Mouse (Mus musculus): Measurements from ENCODE around the gene Rad18.

Rad18 gene

DNA sequence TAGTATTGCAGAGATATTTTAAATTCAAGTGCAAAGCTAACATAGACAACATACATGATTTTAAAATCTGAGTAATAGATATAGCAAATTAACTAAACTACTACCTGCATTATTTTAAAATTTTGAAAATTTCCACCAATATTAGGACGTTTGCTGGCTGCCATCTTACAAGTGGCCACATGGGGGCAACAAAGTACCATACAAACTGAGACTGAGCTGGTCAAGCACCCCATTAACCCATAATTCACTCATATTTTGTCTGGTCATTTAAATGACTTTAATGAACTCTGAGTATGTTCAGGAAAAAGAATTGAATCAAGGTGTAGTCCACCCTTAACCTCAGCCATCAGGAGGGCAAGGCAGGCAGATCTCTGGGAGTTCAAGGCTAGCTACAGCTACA, 3.9 kb upstream of the Rad18 start:
- Histone ChIP-seq H3K36me3 (ENCODE audit: insufficient read depth, low read length) (no peaks in the 10 kb centered on the region), H3K9me3 (ENCODE audit: low read length) (peaks cover 38% of the 10 kb centered on the region), H3K4me3 (replicated peaks; ENCODE audit: low read length) (no peak overlapping the region), H3K4me1 (replicated peaks; ENCODE audit: low read depth, low read length) (peaks cover 10% of the 10 kb centered on the region), H3K27me3 (ENCODE audit: insufficient read depth, low read length) (peaks cover 18% of the 10 kb centered on the region)
- TF ChIP-seq POU5F1 (IDR thresholded peaks at IDR 0.05; ENCODE audit: borderline replicate concordance, low read length) (no peak), NANOG (IDR thresholded peaks at IDR 0.05; ENCODE audit: borderline replicate concordance, low read length) (no peak), CTCF (conservative IDR thresholded peaks at IDR 0.05; ENCODE audit: low read length) (peak; percentile 96)

DNA sequence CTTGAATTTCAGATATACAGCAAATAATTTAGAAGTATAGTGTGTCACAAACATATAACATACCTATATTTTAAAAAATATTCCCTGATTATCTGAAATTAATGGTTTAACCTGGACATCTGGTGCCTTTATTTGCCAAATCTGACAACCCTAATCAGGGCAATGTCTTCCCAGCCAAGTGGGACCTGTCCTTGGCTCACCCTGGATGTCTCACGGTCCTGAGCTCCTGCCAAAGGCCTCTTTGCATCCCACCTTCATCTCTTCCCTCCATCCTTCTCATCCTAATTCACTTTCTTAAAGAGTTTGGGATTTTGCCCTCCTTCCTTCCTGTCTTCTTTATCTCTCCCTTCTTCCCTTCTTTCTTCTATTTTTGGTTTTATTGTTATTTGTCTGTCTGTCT, 2.6 kb upstream of the Rad18 start:
- TF ChIP-seq CTCF (conservative IDR thresholded peaks at IDR 0.05; ENCODE audit: low read length) (no peak), NANOG (IDR thresholded peaks at IDR 0.05; ENCODE audit: borderline replicate concordance, low read length) (no peak), POU5F1 (IDR thresholded peaks at IDR 0.05; ENCODE audit: borderline replicate concordance, low read length) (no peak)
- Histone ChIP-seq H3K4me3 (replicated peaks; ENCODE audit: low read length) (no peak overlapping the region), H3K4me1 (replicated peaks; ENCODE audit: low read depth, low read length) (peaks cover 22% of the 10 kb centered on the region), H3K9me3 (ENCODE audit: low read length) (peaks cover 31% of the 10 kb centered on the region), H3K27me3 (ENCODE audit: insufficient read depth, low read length) (peaks cover 18% of the 10 kb centered on the region), H3K36me3 (ENCODE audit: insufficient read depth, low read length) (no peaks in the 10 kb centered on the region)

DNA sequence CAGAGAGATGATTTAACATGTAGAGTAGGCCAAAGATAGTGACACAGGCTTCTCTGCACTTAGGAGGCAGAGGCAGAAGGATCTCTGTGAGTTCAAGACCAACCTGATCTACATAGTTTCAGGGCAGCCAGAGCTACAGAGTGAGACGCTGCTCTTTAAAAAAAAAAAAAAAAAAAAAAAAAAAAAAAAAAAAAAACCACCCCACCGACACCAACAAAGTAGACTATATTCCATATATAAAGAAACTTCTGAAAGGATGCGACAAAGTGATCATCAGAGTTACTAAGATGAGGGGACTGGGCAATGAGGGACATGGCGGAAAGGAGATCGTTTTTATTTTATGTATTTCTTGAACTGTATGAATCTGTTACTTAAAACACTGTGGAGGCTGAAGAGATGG, 2.0 kb downstream of the Rad18 start:
- Histone ChIP-seq H3K9me3 (ENCODE audit: low read length) (no peaks in the 10 kb centered on the region), H3K36me3 (ENCODE audit: insufficient read depth, low read length) (peaks cover 42% of the 10 kb centered on the region), H3K27me3 (ENCODE audit: insufficient read depth, low read length) (peaks cover 18% of the 10 kb centered on the region), H3K4me3 (replicated peaks; ENCODE audit: low read length) (no peak overlapping the region), H3K4me1 (replicated peaks; ENCODE audit: low read depth, low read length) (peaks cover 33% of the 10 kb centered on the region)
- no peak for TF ChIP-seq NANOG (IDR thresholded peaks at IDR 0.05; ENCODE audit: borderline replicate concordance, low read length)
- TF ChIP-seq POU5F1 (IDR thresholded peaks at IDR 0.05; ENCODE audit: borderline replicate concordance, low read length), result no peak
- no peak for TF ChIP-seq CTCF (conservative IDR thresholded peaks at IDR 0.05; ENCODE audit: low read length)

DNA sequence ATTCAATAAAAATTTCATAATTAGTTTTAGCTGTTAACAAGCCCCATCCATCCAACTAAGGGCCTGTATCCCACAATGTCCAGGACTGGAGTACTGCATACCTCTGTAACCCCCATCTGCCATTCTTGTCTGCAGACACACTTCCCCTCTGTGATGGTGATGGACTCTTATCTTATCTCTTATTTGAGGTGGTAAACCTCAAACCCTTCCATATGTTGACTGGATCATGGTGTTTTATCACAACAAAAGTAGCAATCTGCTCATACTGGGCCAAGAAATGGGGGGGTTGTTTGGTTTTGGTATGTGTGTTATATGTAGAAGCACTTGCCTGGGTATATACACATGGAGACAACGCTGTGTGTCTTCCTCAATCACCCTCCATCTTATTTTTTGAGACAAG, 5.0 kb downstream of the Rad18 start:
- no peaks in the 10 kb centered on the region for H3K27me3 ChIP-seq (ENCODE audit: insufficient read depth, low read length)
- TF ChIP-seq POU5F1 (IDR thresholded peaks at IDR 0.05; ENCODE audit: borderline replicate concordance, low read length), result no peak
- TF ChIP-seq NANOG (IDR thresholded peaks at IDR 0.05; ENCODE audit: borderline replicate concordance, low read length), result no peak
- TF ChIP-seq CTCF (conservative IDR thresholded peaks at IDR 0.05; ENCODE audit: low read length), result no peak
- H3K4me1 ChIP-seq (replicated peaks; ENCODE audit: low read depth, low read length), result peaks cover 29% of the 10 kb centered on the region
- H3K36me3 ChIP-seq (ENCODE audit: insufficient read depth, low read length), result peaks cover 70% of the 10 kb centered on the region
- no peak overlapping the region for H3K4me3 ChIP-seq (replicated peaks; ENCODE audit: low read length)
- no peaks in the 10 kb centered on the region for H3K9me3 ChIP-seq (ENCODE audit: low read length)

DNA sequence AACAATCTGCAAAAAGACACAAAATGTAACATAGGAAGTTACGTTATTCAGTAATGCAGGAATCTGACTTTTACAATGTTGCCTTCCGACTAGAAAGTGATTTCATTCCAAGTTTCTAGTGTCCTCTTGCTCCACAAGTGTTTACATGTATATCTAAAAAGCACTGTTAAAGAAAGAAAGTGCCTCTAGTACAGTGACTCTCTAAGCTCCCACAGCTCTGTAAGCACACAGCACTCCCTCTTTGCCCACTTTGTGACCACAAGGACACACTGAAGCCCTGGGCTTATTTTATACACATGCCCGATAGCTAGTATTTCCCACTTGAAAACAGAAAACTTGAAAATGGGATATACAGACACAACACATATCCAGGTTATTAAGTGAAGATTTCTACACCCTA, 8.5 kb downstream of the Rad18 start:
- peaks cover 89% of the 10 kb centered on the region for H3K36me3 ChIP-seq (ENCODE audit: insufficient read depth, low read length)
- TF ChIP-seq POU5F1 (IDR thresholded peaks at IDR 0.05; ENCODE audit: borderline replicate concordance, low read length) (no peak), CTCF (conservative IDR thresholded peaks at IDR 0.05; ENCODE audit: low read length) (no peak), NANOG (IDR thresholded peaks at IDR 0.05; ENCODE audit: borderline replicate concordance, low read length) (no peak)
- peaks cover 17% of the 10 kb centered on the region for H3K4me1 ChIP-seq (replicated peaks; ENCODE audit: low read depth, low read length)
- no peak overlapping the region for H3K4me3 ChIP-seq (replicated peaks; ENCODE audit: low read length)
- no peaks in the 10 kb centered on the region for H3K27me3 ChIP-seq (ENCODE audit: insufficient read depth, low read length)
- no peaks in the 10 kb centered on the region for H3K9me3 ChIP-seq (ENCODE audit: low read length)

DNA sequence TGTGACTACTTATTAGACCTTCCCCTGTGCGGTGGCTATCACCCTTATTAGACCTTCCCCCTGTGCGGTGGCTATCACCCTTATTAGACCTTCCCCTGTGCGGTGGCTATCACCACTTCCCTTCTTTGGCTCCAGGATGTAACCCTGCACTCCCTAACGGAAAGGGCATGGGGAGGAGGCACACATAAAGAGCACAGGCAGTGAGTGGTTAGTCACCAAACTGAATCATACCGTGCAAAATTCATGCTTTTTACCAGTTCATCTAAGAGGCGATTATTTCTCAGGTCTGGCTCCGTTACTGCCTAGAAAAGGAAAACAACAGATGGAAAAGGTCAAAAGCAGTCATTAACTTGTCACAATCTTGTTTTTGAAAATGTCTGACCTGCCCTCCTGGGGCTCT, 10.0 kb downstream of the Rad18 start:
- H3K4me3 ChIP-seq (replicated peaks; ENCODE audit: low read length), result no peak overlapping the region
- peaks cover 17% of the 10 kb centered on the region for H3K4me1 ChIP-seq (replicated peaks; ENCODE audit: low read depth, low read length)
- peaks cover 88% of the 10 kb centered on the region for H3K36me3 ChIP-seq (ENCODE audit: insufficient read depth, low read length)
- no peaks in the 10 kb centered on the region for H3K9me3 ChIP-seq (ENCODE audit: low read length)
- TF ChIP-seq NANOG (IDR thresholded peaks at IDR 0.05; ENCODE audit: borderline replicate concordance, low read length) (no peak), CTCF (conservative IDR thresholded peaks at IDR 0.05; ENCODE audit: low read length) (no peak), POU5F1 (IDR thresholded peaks at IDR 0.05; ENCODE audit: borderline replicate concordance, low read length) (no peak)
- no peaks in the 10 kb centered on the region for H3K27me3 ChIP-seq (ENCODE audit: insufficient read depth, low read length)

DNA sequence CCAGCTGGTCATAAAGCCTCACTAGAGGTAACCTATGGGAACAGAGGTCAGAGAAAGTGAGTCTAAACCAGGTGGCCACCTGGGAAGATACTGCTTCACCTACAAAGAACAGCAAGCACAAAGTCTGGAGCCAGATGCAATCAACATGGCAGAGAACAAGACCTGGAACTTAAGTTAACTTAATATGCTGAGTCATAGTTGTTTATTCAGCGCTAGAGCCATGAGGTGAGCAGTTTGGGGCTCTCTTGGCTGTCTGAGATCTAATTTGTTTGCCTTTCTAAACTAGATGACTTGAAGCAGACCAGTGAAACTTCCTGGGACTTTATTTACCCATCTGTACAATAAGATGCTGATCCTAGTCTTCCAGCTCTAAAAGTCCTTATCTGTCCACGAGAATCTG, 12.4 kb downstream of the Rad18 start:
- Histone ChIP-seq H3K36me3 (ENCODE audit: insufficient read depth, low read length) (peaks cover 87% of the 10 kb centered on the region), H3K4me1 (replicated peaks; ENCODE audit: low read depth, low read length) (peaks cover 17% of the 10 kb centered on the region), H3K9me3 (ENCODE audit: low read length) (no peaks in the 10 kb centered on the region), H3K4me3 (replicated peaks; ENCODE audit: low read length) (no peak overlapping the region), H3K27me3 (ENCODE audit: insufficient read depth, low read length) (no peaks in the 10 kb centered on the region)
- TF ChIP-seq CTCF (conservative IDR thresholded peaks at IDR 0.05; ENCODE audit: low read length) (no peak), POU5F1 (IDR thresholded peaks at IDR 0.05; ENCODE audit: borderline replicate concordance, low read length) (no peak), NANOG (IDR thresholded peaks at IDR 0.05; ENCODE audit: borderline replicate concordance, low read length) (no peak)

DNA sequence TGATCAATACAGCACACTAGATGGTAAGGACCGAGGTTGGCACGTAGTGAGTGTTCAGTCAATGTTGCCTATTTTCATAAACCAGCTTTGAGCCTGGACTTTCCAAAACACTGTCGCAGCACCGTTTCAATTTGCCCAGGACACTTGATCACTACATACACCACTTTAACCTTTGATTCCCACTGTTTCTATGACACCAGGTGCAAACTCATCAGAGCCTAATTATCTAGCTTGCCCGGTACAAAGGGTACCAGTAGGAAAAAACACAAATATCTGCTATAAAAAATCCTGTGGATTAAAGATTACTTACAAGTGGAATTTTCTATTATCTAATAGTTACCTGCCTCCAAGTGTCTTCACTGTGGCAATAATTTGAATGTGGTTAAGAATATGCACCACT, 64.4 kb downstream of the Rad18 start:
- Histone ChIP-seq H3K36me3 (ENCODE audit: insufficient read depth, low read length) (peaks cover 38% of the 10 kb centered on the region), H3K9me3 (ENCODE audit: low read length) (no peaks in the 10 kb centered on the region), H3K27me3 (ENCODE audit: insufficient read depth, low read length) (no peaks in the 10 kb centered on the region), H3K4me1 (replicated peaks; ENCODE audit: low read depth, low read length) (peaks cover 3% of the 10 kb centered on the region; the same call in 1 of the 2 replicates), H3K4me3 (replicated peaks; ENCODE audit: low read length) (no peak overlapping the region)
- TF ChIP-seq CTCF (conservative IDR thresholded peaks at IDR 0.05; ENCODE audit: low read length) (no peak), POU5F1 (IDR thresholded peaks at IDR 0.05; ENCODE audit: borderline replicate concordance, low read length) (no peak), NANOG (IDR thresholded peaks at IDR 0.05; ENCODE audit: borderline replicate concordance, low read length) (no peak)

DNA sequence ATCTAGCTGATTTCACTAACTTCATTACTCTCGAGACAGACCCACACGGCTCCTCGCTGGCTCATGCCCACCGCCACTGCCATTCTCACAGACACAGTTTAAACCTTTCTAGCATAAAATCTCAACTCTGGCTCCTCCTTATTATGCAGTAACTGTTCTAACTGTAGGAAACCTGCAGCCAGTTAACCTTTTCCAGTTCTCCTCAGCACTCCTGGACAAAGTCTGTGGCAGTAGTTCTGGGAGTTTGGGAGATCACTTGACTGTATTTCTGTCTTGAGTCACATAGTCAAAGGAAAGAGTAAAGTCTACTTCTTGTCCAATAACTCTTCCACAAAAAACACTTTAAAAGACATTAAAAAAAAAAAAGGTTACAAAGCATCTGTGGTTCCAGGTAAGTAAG, 66.2 kb downstream of the Rad18 start:
- peaks cover 46% of the 10 kb centered on the region for H3K36me3 ChIP-seq (ENCODE audit: insufficient read depth, low read length)
- H3K4me3 ChIP-seq (replicated peaks; ENCODE audit: low read length), result no peak overlapping the region
- H3K4me1 ChIP-seq (replicated peaks; ENCODE audit: low read depth, low read length), result peaks cover 3% of the 10 kb centered on the region; the same call in 1 of the 2 replicates
- no peaks in the 10 kb centered on the region for H3K9me3 ChIP-seq (ENCODE audit: low read length)
- no peaks in the 10 kb centered on the region for H3K27me3 ChIP-seq (ENCODE audit: insufficient read depth, low read length)
- TF ChIP-seq POU5F1 (IDR thresholded peaks at IDR 0.05; ENCODE audit: borderline replicate concordance, low read length) (no peak), NANOG (IDR thresholded peaks at IDR 0.05; ENCODE audit: borderline replicate concordance, low read length) (no peak)

All from E14TG2a.4 (cell line).